Mouse (Mus musculus) cerebellum, adult 9-10 months (tissue): Measurements from ENCODE around the gene Rhbdl1.
A peak's percentile ranks its signal among the peaks of the same experiment; 100 is the strongest.
"Not testable (repeated sequence)": the region's sequence is repeated elsewhere in the genome, so short reads cannot be mapped to it uniquely, and the experiment has no call there.

Source experiments
- DNase-seq: peaks from one replicate; pipeline ENCODE4 v3.0.0; 2022

Rhbdl1 gene

GRCm38 (mm10) chr17:25871566-25871965 is 34.5 kb upstream of the Rhbdl1 start:
- not testable (repeated sequence) for DNase-seq

- no peak for DNase-seq
Observed at GRCm38 (mm10) chr17:25869954-25870353, 32.9 kb upstream of the Rhbdl1 start.

- DNase-seq: peak; percentile 48
Observed at GRCm38 (mm10) chr17:25869498-25869897, 32.4 kb upstream of the Rhbdl1 start.

DNA sequence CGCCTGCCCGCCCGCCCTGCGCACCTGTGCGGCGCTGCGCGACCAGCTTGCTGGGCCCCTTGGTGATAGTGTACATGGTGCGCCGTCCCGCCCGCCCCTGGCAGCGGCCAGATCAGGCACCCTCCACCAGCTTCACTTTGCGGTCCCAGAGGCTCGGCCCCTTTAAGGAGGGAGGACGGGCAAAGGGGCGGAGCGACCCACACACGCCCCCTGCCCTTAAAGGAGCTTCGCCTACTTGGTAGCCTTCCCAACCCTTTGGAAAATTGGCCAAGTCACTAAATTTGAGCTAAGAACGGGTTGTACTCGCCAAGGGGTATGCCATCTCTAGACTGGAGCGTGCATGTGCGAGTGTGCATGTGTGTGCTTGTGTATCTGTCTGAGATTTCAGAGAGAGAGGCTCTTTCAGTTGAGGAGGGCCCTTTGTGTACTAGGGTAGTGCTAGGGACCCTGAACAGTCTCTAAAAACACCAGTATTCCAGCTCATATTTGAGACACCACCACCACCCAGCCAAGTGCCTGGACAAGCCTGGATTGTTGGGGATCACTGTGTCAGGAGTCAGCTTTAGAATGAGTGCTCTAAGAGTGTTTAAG is 31.6 kb upstream of the Rhbdl1 start, which contains the start of gene Mcrip2:
TSS of gene Mcrip2 (minus strand) at position 164 of the 591 bp plus-strand sequence.
- peak; percentile 85 for DNase-seq

DNA sequence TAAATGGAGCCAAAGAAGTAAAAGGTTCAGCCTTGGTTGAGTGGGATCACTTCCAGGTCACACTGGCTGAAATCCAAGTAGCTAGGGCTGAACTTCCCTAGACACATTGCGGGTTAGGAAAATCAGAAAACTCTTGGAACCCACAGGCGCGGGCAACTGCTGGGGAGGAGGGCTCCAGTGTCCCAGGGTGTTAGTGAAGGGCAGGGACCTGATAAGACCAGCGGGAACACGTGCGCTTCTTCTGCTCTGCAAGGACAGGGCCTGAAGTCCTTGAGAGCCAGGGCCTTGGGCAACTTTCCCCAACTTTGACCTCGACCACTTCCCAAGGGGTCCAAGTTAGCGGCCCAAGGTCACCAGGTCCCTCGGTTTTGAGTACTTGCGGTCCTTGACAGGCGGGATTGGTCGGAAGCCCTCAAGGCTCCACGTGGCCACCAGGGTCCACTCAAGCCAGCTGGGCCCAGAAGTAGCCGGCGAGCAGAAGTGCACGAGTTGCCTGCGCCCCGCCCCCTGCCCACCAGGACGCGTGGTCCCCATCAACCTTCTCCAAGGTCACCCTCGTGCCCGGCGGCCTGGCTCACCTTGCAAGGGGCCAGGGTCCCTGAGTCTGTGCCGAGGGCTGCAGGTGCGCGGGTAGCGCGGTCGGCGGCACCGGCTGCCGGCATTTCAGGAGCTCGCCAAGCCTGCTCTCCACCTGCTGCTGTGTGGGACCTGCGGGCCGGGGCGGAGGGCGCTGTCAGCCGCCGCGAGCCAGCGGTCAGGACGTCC is 30.9 kb upstream of the Rhbdl1 start:
- peak; percentile 71 for DNase-seq

DNA sequence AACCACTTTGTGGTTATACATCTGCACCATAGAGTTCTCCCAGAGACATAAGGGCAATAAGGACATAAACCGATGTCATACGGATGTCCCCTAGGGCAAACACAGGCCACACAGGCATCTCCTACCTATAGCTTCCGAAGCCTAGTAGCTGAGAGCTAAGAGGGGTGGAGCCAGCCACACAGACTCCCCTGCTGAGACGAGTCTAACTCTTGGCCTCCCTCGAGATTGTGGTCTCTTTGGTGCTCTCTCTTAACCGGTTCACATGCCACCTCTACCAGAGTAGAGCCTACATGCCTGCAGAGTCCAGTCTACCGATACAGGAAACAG is 30.4 kb upstream of the Rhbdl1 start:
- no peak for DNase-seq

DNA sequence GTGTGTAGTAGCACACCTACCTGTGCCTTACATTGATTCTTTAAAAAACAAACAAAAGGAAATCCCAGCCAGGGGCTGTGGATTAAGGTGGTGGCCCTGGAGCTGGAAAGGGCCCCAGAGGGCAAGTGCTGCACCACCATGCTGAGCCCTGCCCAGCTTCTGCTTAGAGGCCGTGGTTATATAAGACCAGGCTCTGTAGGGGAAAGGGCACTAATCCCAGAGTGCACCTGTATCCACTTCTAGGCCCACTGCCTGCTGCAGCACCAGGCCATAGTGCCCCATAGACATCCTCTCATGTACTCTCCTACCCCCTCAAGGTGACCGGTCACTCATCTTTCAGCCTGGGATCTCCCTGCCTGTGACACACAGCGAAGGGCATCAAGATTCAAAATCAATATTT is 29.1 kb upstream of the Rhbdl1 start:
- peak; percentile 29 for DNase-seq

GRCm38 (mm10) chr17:25865288-25865687 is 28.2 kb upstream of the Rhbdl1 start:
- no peak for DNase-seq

GRCm38 (mm10) chr17:25864311-25864710 is 27.2 kb upstream of the Rhbdl1 start:
- DNase-seq: no peak

DNA sequence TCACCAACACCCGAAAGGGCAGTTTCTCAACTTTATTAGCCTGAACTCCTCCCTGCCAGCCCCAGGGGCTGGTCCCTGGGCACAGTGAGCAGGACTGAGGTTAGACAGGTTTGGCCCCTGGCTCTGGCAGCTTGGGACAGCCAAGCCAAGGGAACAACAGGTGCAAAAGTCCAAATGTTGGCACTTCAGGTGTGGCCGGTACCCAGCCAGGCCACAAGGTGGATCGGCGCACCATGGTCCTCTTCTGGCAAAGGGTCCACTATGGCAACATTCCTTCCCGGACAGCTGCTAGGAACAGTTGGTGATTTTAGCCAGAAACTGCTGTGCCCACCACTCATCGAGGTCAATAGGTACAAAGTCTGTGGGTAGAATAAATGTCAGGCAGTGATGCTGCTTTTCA is 26.6 kb upstream of the Rhbdl1 start:
- no peak for DNase-seq

DNA sequence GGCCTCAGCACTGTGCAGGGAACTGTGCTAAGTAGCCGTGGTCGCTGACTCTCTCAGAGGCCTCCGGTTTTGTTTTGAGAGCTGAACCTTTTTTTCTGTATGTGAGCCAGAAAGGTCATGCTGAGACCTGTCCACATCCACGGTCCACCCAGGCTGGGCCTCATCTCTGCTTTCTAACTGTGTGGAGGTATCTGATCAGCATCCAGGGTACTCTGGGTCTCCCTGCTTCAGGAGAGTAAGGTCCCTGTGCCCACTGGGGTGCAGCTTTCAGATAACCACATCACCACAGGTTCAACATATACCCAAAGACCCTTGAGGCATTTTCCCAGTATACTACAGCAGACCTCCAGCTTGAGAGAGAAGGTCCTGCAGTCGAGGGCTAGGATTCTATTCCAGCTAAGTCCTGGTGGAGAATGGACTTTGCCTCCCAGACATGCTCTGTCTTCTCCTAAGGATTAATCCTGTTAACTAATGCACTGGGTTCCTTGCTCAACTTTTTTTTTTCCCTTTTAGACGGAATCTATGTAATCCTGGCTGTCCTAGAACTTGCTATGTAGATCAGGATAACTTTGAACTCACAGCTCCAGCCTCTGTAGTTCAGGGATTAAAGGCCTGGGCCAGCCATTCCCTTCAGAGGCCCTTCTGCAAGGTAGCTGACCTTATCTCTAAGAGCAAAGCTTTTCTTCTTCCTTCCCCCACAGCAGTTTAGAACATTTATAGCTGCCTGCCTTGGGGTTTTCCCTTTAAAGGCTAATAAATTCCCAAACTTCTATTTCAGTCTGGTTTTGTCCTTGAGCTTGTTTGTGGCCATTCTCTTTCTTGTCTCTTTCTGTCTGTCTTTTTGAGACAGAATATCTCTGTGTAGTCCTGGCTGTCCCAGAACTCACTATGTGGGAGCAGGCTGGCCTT is 24.9 kb upstream of the Rhbdl1 start:
- DNase-seq: no peak

GRCm38 (mm10) chr17:25860832-25861703 is 24.0 kb upstream of the Rhbdl1 start, which contains the start of gene Wdr90:
Gene Wdr90, minus strand, starts transcription at chr17:25861501.
- DNase-seq: peak; percentile 89

DNA sequence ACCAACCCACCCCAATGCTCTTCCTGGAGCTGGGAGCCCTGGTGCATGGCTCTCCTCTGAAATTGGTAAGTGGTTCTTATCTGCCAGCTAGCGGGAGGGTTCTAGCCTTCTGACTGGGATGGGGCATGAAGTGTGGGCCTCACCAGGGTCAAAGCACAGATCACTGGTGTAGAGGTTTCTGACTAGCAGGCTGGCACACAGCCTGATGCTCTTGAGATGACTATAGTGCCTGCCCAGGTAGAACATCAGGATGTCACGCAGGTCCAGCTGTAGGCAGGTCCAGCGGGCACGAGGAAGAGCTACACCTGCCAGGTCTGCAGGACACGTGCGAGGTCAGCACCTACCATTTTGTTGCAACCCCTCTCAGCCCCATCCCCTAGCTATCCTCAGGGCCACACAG is 23.1 kb upstream of the Rhbdl1 start:
- no peak for DNase-seq

DNA sequence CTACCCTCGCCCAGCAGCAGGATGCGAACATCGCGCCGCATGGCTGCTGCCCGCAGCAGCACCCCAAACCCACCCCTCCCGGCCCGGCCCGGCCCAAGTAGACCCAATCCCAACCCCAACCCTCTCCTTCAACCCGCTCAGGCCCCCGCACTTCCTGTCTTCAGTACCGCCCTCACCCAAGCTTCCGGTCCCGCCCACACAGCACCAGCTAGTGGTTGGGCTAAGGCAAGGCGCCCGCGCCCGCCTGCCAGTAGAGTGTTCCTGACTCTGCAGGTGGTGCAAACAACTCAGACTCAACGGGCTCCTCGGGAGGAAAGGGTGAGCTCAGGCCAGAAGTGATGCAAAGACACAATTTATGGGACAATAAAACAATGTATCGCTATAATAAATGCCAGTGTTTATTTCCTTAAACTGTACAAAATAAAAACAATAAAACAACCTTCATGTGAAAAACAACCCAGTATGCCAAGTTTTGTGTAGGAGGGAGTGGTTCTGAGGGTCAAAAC is 7.4 kb upstream of the Rhbdl1 start, which contains the start of gene Rhot2:
TSS of gene Rhot2 (minus strand) at position 456 of the 506 bp plus-strand sequence.
- peak; percentile 93 for DNase-seq

- DNase-seq: peak; percentile 65
Observed at GRCm38 (mm10) chr17:25843636-25844395, 6.7 kb upstream of the Rhbdl1 start.

DNA sequence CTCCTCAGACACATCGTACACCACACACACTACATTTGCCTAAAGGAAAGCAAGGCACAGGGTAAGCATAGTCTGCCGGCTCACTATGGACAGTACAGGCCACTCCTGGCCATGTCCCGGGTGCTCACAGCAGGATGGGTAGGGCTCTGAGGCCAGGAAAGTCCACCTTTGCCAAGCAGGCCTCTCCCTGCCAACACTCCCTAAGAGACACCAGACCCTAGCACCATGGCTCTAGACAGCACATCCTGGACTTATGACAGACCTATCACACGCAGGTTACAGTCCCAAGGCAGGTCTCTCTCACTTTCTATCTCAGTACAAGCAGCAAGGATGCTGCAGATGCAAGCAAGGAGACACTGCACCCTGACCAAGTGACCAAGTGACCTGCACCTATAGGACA is 6.0 kb upstream of the Rhbdl1 start:
- no peak for DNase-seq

- DNase-seq: no peak
Observed at GRCm38 (mm10) chr17:25842509-25842908, 5.4 kb upstream of the Rhbdl1 start.

DNA sequence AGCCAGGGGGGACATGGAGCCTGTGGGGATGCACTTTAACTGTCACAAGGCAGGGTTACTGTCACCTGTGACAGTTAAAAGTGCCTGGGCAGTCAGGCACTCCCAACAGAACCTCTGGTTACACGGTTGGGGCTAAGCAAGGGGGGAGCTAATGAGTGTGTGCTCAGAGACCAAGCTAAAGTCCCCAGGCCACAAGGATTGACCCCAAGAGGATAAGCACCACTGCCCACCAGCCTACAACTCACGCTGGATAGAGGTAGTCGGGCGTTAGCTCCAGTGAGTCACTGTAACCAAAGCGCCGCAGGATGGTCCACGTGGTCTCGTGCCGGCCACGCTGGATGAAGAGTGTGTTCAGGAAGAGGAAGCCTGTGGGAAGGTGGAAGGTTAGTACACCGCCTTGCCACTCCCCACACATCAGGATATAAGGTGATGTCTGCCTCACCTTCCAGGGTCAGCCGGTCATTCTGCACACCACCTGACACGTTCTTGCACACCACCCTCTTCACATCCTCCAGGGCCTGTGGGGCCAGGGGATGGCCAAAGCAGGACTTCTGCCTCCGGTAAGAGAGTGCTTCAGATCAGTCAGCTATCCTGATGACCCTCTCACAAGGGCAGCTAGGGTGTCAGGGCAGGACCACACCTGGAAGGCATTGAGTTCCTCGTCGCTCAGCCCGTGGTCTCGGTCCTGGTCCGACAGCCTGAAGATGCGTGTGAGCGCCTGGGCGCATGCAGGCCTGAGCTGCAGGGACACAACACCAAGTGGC is 4.2 kb upstream of the Rhbdl1 start, which contains the start of gene Gm20683:
TSS of gene Gm20683 (minus strand) at position 647 of the 764 bp plus-strand sequence.
- no peak for DNase-seq

GRCm38 (mm10) chr17:25840519-25840918 is 3.4 kb upstream of the Rhbdl1 start:
- no peak for DNase-seq

DNA sequence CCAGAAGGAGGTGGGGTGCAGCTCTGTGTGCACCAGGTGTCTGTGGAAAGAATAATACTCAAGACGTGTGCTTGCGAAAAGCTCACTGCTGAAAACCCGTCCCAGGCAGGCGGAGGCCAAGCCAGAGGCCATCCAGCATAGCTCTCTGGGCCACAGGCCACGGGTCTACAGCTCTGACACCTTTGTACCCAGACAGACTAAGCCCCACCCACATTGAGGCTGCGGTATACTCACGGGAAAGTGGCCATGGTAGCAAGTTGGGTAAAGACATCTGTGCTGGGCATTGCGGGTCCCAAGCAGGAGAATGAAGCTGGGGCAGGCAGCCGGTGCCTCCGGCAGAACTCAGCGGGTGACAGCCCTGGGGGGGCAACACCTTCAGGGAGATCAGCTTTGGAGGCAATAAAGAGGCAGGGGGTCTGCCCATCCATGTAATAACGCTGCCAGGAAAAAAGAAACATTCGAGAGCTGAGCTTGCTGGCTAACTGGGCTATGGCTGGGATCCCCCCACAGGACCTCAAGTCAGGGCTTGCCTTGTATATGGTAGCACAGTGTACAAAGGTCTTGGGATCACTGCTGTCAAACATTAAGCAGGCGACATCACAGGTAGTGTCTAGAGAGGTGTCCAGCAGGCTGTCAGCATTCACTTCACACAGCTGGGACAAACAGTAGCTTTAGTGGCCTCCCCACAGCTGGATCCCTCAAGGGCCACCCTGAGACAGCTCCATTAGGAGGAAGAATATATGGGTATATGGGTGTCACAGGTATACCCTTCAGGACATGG is 2.5 kb upstream of the Rhbdl1 start:
- no peak for DNase-seq
